Mouse (Mus musculus): ENCODE data around the gene Rpap3.

Gene Rpap3

GRCm38 (mm10) chr15:97705211-97706050 is at the start of gene Rpap3:
Rpap3 (minus strand) TSS chr15:97705825.
- DNase-seq (ENCODE audit: low spot score): peak; percentile 68

- DNase-seq (ENCODE audit: low spot score): no peak
These were observed 49.7 kb upstream of the Rpap3 start for GRCm38 (mm10) chr15:97755361-97755760.

GRCm38 (mm10) chr15:97754476-97754875 is 48.9 kb upstream of the Rpap3 start:
- no peak for DNase-seq (ENCODE audit: low spot score)

- DNase-seq (ENCODE audit: low spot score): no peak
These were observed 46.9 kb upstream of the Rpap3 start for GRCm38 (mm10) chr15:97752491-97752890.

GRCm38 (mm10) chr15:97751676-97752075 is 46.1 kb upstream of the Rpap3 start:
- DNase-seq (ENCODE audit: low spot score): no peak

GRCm38 (mm10) chr15:97750697-97751096 is 45.1 kb upstream of the Rpap3 start:
- DNase-seq (ENCODE audit: low spot score): peak; percentile 42

GRCm38 (mm10) chr15:97749841-97750240 is 44.2 kb upstream of the Rpap3 start:
- DNase-seq (ENCODE audit: low spot score): no peak

GRCm38 (mm10) chr15:97749397-97749796 is 43.8 kb upstream of the Rpap3 start:
- DNase-seq (ENCODE audit: low spot score): no peak

- DNase-seq (ENCODE audit: low spot score): no peak
These were observed 43.3 kb upstream of the Rpap3 start for GRCm38 (mm10) chr15:97748964-97749363.

GRCm38 (mm10) chr15:97748309-97748708 is 42.7 kb upstream of the Rpap3 start:
- no peak for DNase-seq (ENCODE audit: low spot score)

- no peak for DNase-seq (ENCODE audit: low spot score)
These were observed 41.9 kb upstream of the Rpap3 start for GRCm38 (mm10) chr15:97747486-97747885.

- no peak for DNase-seq (ENCODE audit: low spot score)
These were observed 41.1 kb upstream of the Rpap3 start for GRCm38 (mm10) chr15:97746748-97747147.

GRCm38 (mm10) chr15:97746278-97746677 is 40.7 kb upstream of the Rpap3 start:
- DNase-seq (ENCODE audit: low spot score): no peak

GRCm38 (mm10) chr15:97745331-97745730 is 39.7 kb upstream of the Rpap3 start:
- DNase-seq (ENCODE audit: low spot score): no peak

GRCm38 (mm10) chr15:97744930-97745329 is 39.3 kb upstream of the Rpap3 start:
- peak; percentile 35 for DNase-seq (ENCODE audit: low spot score)

- DNase-seq (ENCODE audit: low spot score): no peak
These were observed 38.4 kb upstream of the Rpap3 start for GRCm38 (mm10) chr15:97743961-97744525.

GRCm38 (mm10) chr15:97743210-97743609 is 37.6 kb upstream of the Rpap3 start:
- no peak for DNase-seq (ENCODE audit: low spot score)

GRCm38 (mm10) chr15:97742600-97742999 is 37.0 kb upstream of the Rpap3 start:
- no peak for DNase-seq (ENCODE audit: low spot score)

GRCm38 (mm10) chr15:97742074-97742473 is 36.4 kb upstream of the Rpap3 start:
- no peak for DNase-seq (ENCODE audit: low spot score)

- DNase-seq (ENCODE audit: low spot score): no peak
These were observed 36.0 kb upstream of the Rpap3 start for GRCm38 (mm10) chr15:97741662-97742061.

GRCm38 (mm10) chr15:97740283-97740732 is 34.7 kb upstream of the Rpap3 start:
- DNase-seq (ENCODE audit: low spot score): no peak

- DNase-seq (ENCODE audit: low spot score): no peak
These were observed 33.3 kb upstream of the Rpap3 start for GRCm38 (mm10) chr15:97738923-97739322.

GRCm38 (mm10) chr15:97731988-97732387 is 26.4 kb upstream of the Rpap3 start:
- DNase-seq (ENCODE audit: low spot score): no peak

GRCm38 (mm10) chr15:97731111-97731510 is 25.5 kb upstream of the Rpap3 start, which contains the start of gene Endou:
Endou (minus strand) TSS chr15:97731339.
- no peak for DNase-seq (ENCODE audit: low spot score)

Data from spleen, adult 12 weeks (tissue).